Mouse (Mus musculus) limb, embryonic 13.5 days (tissue): ENCODE measurements around the gene Slc25a27. TPM values are rescaled to one million over a fixed set of nuclear protein-coding genes. Genes with fewer than 3 reads are reported as not detected.

Source experiments
- ATAC-seq: fragments of 200-750 bp; cut with Nextera tagmentation; 2 replicates; pipeline ENCODE4 v1.8.0; 2017; ENCODE audit warnings: low read depth, moderate number of reproducible peaks, moderate TSS enrichment; ENCODE audit not compliant: low FRiP score
- H3K27ac ChIP-seq: fragments of 300-500 bp; sonication (generic); 2 replicates; pipeline ENCODE4 v1.5.1; 2015; ENCODE audit warnings: inconsistent platforms, mild to moderate bottlenecking, moderate library complexity
- H3K27me3 ChIP-seq: fragments of 300-500 bp; sonication (generic); 2 replicates; pipeline ENCODE4 v1.6.1; 2015; ENCODE audit warnings: mild to moderate bottlenecking, inconsistent platforms
- H3K36me3 ChIP-seq: fragments of 300-500 bp; sonication (generic); 2 replicates; pipeline ENCODE4 v1.6.1; 2015; ENCODE audit warnings: inconsistent platforms, mild to moderate bottlenecking, moderate library complexity
- H3K4me1 ChIP-seq: fragments of 300-500 bp; sonication (generic); 2 replicates; pipeline ENCODE4 v1.6.1; 2015; ENCODE audit warnings: inconsistent platforms
- H3K4me2 ChIP-seq: fragments of 300-500 bp; sonication (generic); replicated peaks from 2 replicates; pipeline ENCODE4 v1.6.1; 2015; ENCODE audit warnings: inconsistent platforms, mild to moderate bottlenecking, moderate library complexity
- H3K4me3 ChIP-seq: fragments of 300-500 bp; sonication (generic); 2 replicates; pipeline ENCODE4 v1.5.1; 2015; ENCODE audit warnings: moderate library complexity, mild to moderate bottlenecking, inconsistent platforms
- H3K9ac ChIP-seq: fragments of 300-500 bp; sonication (generic); 2 replicates; pipeline ENCODE4 v1.6.1; 2015; ENCODE audit warnings: mild to moderate bottlenecking, inconsistent platforms
- H3K9me3 ChIP-seq: fragments of 300-500 bp; sonication (generic); 2 replicates; pipeline ENCODE4 v1.6.1; 2016; ENCODE audit warnings: inconsistent platforms
- whole genome bisulfite sequencing: fragments of 180-500 bp; shearing (Covaris S2); methylation state at CpG from one replicate; pipeline ENCODE4 v1.1.7; 2015; 5-methylcytosine and 5-hydroxymethylcytosine counted together
- polyA plus RNA-seq: library from polyadenylated mRNA; unstranded; fragments of >200 nt; fragmentation: Nextera tagmentation; extraction: Ambion mirVana; gene quantifications from 2 replicates; pipeline ENCODE4 v1.2.1, GENCODE M21; 2015

Gene Slc25a27
- polyA plus RNA-seq, 1 experiment from 2014 or later, result 50.3 TPM

- Histone ChIP-seq H3K36me3 (peaks cover 52% of the 10 kb centered on the region), H3K27ac (no peak overlapping the region), H3K4me1 (no peaks in the 10 kb centered on the region), H3K9ac (no peak overlapping the region), H3K4me2 (no peak overlapping the region), H3K27me3 (no peaks in the 10 kb centered on the region), H3K9me3 (no peaks in the 10 kb centered on the region), H3K4me3 (no peak overlapping the region)
- ATAC-seq, result no peak
- WGBS, result 84% methylated on average over 7 of the region's 7 CpGs
These were observed 23.8 kb downstream of the Slc25a27 start for GRCm38 (mm10) chr17:43643191-43643590.

GRCm38 (mm10) chr17:43640825-43641224 is 26.2 kb downstream of the Slc25a27 start:
- 85% methylated on average over 1 of the region's 1 CpGs for WGBS
- Histone ChIP-seq H3K4me2 (no peak overlapping the region), H3K9ac (no peak overlapping the region), H3K4me1 (no peaks in the 10 kb centered on the region), H3K36me3 (peaks cover 39% of the 10 kb centered on the region), H3K27me3 (no peaks in the 10 kb centered on the region), H3K9me3 (no peaks in the 10 kb centered on the region), H3K4me3 (no peak overlapping the region), H3K27ac (no peak overlapping the region)
- ATAC-seq, result no peak

GRCm38 (mm10) chr17:43637146-43637545 is 29.9 kb downstream of the Slc25a27 start:
- ATAC-seq, result no peak
- Histone ChIP-seq H3K9me3 (no peaks in the 10 kb centered on the region), H3K4me3 (no peak overlapping the region), H3K27ac (no peak overlapping the region), H3K27me3 (0 out of 2 replicates have a peak, but pooled peaks cover 5% of the 10 kb centered on the region), H3K9ac (no peak overlapping the region), H3K4me2 (no peak overlapping the region), H3K36me3 (peaks cover 10% of the 10 kb centered on the region), H3K4me1 (no peaks in the 10 kb centered on the region)
- 93% methylated on average over 4 of the region's 4 CpGs for WGBS

GRCm38 (mm10) chr17:43630427-43630760 is 36.6 kb downstream of the Slc25a27 start:
- Histone ChIP-seq H3K4me2 (peak overlapping the region; percentile 88), H3K9ac (peak overlapping the region; percentile 60), H3K4me3 (peak overlapping the region; percentile 48), H3K27me3 (peaks cover 54% of the 10 kb centered on the region), H3K27ac (no peak overlapping the region), H3K4me1 (peaks cover 16% of the 10 kb centered on the region), H3K9me3 (peaks cover 3% of the 10 kb centered on the region; the same call in 1 of the 2 replicates), H3K36me3 (no peaks in the 10 kb centered on the region)
- WGBS, result 39% methylated on average over 13 of the region's 13 CpGs
- ATAC-seq, result peak; percentile 8; the same call in 1 of the 2 replicates

GRCm38 (mm10) chr17:43629496-43630426 is 37.3 kb downstream of the Slc25a27 start, which contains the start of gene Tdrd6:
TSS of gene Tdrd6 (minus strand) at chr17:43630299.
- H3K9me3 ChIP-seq, result peaks cover 3% of the 10 kb centered on the region; the same call in 1 of the 2 replicates
- H3K4me3 ChIP-seq, result peak within 1 kb of the TSS; percentile 48
- peaks cover 54% of the 10 kb centered on the region for H3K27me3 ChIP-seq
- peak; percentile 54 for ATAC-seq
- H3K4me2 ChIP-seq, result peak within 1 kb of the TSS; percentile 88
- H3K27ac ChIP-seq, result no peak within 1 kb of the TSS
- peaks cover 16% of the 10 kb centered on the region for H3K4me1 ChIP-seq
- H3K9ac ChIP-seq, result peak within 1 kb of the TSS; percentile 60
- no peaks in the 10 kb centered on the region for H3K36me3 ChIP-seq
- WGBS, result 4% methylated on average over 83 of the region's 83 CpGs

- H3K27me3 ChIP-seq, result peaks cover 54% of the 10 kb centered on the region
- H3K4me1 ChIP-seq, result peaks cover 16% of the 10 kb centered on the region
- no peak for ATAC-seq
- H3K4me2 ChIP-seq, result peak overlapping the region; percentile 88
- H3K4me3 ChIP-seq, result peak overlapping the region; percentile 48
- no peak overlapping the region for H3K27ac ChIP-seq
- WGBS, result 24% methylated on average over 24 of the region's 24 CpGs
- H3K9ac ChIP-seq, result peak overlapping the region; percentile 60; the same call in 1 of the 2 replicates
- peaks cover 3% of the 10 kb centered on the region; the same call in 1 of the 2 replicates for H3K9me3 ChIP-seq
- H3K36me3 ChIP-seq, result no peaks in the 10 kb centered on the region
These were observed 38.0 kb downstream of the Slc25a27 start for GRCm38 (mm10) chr17:43629026-43629495.

GRCm38 (mm10) chr17:43628246-43628645 is 38.8 kb downstream of the Slc25a27 start:
- H3K27me3 ChIP-seq, result peaks cover 54% of the 10 kb centered on the region
- peaks cover 16% of the 10 kb centered on the region for H3K4me1 ChIP-seq
- H3K4me2 ChIP-seq, result no peak overlapping the region
- no peaks in the 10 kb centered on the region for H3K36me3 ChIP-seq
- no peak overlapping the region for H3K27ac ChIP-seq
- WGBS, result 89% methylated on average over 10 of the region's 10 CpGs
- no peak overlapping the region for H3K9ac ChIP-seq
- peaks cover 3% of the 10 kb centered on the region; the same call in 1 of the 2 replicates for H3K9me3 ChIP-seq
- no peak overlapping the region for H3K4me3 ChIP-seq
- ATAC-seq, result no peak

- H3K4me2 ChIP-seq, result no peak overlapping the region
- no peaks in the 10 kb centered on the region for H3K36me3 ChIP-seq
- H3K9ac ChIP-seq, result no peak overlapping the region
- H3K4me1 ChIP-seq, result no peaks in the 10 kb centered on the region
- H3K27me3 ChIP-seq, result peaks cover 2% of the 10 kb centered on the region
- H3K27ac ChIP-seq, result no peak overlapping the region
- no peak for ATAC-seq
- no peak overlapping the region for H3K4me3 ChIP-seq
- 83% methylated on average over 10 of the region's 10 CpGs for WGBS
- H3K9me3 ChIP-seq, result no peaks in the 10 kb centered on the region
These were observed 44.9 kb downstream of the Slc25a27 start for GRCm38 (mm10) chr17:43622076-43622475.

- Histone ChIP-seq H3K4me2 (no peak overlapping the region), H3K27me3 (no peaks in the 10 kb centered on the region), H3K4me3 (no peak overlapping the region), H3K9me3 (no peaks in the 10 kb centered on the region), H3K27ac (no peak overlapping the region), H3K9ac (no peak overlapping the region), H3K36me3 (no peaks in the 10 kb centered on the region), H3K4me1 (no peaks in the 10 kb centered on the region)
- no peak for ATAC-seq
- 86% methylated on average over 9 of the region's 9 CpGs for WGBS
These were observed 47.9 kb downstream of the Slc25a27 start for GRCm38 (mm10) chr17:43619156-43619555.

GRCm38 (mm10) chr17:43612221-43612620 is 54.8 kb downstream of the Slc25a27 start:
- Histone ChIP-seq H3K4me2 (no peak overlapping the region), H3K27ac (no peak overlapping the region), H3K27me3 (no peaks in the 10 kb centered on the region), H3K4me1 (no peaks in the 10 kb centered on the region), H3K4me3 (no peak overlapping the region), H3K9me3 (no peaks in the 10 kb centered on the region), H3K9ac (no peak overlapping the region), H3K36me3 (no peaks in the 10 kb centered on the region)
- 65% methylated on average over 3 of the region's 3 CpGs for WGBS
- ATAC-seq, result no peak

GRCm38 (mm10) chr17:43611586-43611985 is 55.4 kb downstream of the Slc25a27 start:
- H3K9ac ChIP-seq, result no peak overlapping the region
- H3K4me2 ChIP-seq, result no peak overlapping the region
- ATAC-seq, result no peak
- no peaks in the 10 kb centered on the region for H3K4me1 ChIP-seq
- WGBS, result 20% methylated on average over 7 of the region's 7 CpGs
- H3K9me3 ChIP-seq, result no peaks in the 10 kb centered on the region
- no peak overlapping the region for H3K4me3 ChIP-seq
- no peak overlapping the region for H3K27ac ChIP-seq
- no peaks in the 10 kb centered on the region for H3K27me3 ChIP-seq
- H3K36me3 ChIP-seq, result no peaks in the 10 kb centered on the region

- Histone ChIP-seq H3K9ac (no peak overlapping the region), H3K27ac (no peak overlapping the region)
These were observed 60.3 kb downstream of the Slc25a27 start for GRCm38 (mm10) chr17:43606704-43607103.

More at GRCm38 (mm10) chr17:43606704-43607103, 60.3 kb downstream of the Slc25a27 start:
- ATAC-seq, result no peak
- WGBS, result 11% methylated on average over 3 of the region's 3 CpGs
- Histone ChIP-seq H3K27me3 (no peaks in the 10 kb centered on the region), H3K9me3 (no peaks in the 10 kb centered on the region), H3K4me2 (no peak overlapping the region), H3K36me3 (no peaks in the 10 kb centered on the region), H3K4me1 (no peaks in the 10 kb centered on the region), H3K4me3 (no peak overlapping the region)
